Mouse (Mus musculus) ES-E14 (cell line): ENCODE data around the gene Them7. TPM values are rescaled to one million over a fixed set of nuclear protein-coding genes. Genes with fewer than 3 reads are reported as not detected.

Experiments
- DNase-seq: peaks from one replicate; pipeline ENCODE4 v3.0.0-alpha.2; 2013; ENCODE audit warnings: low read depth, low spot score
- H3K27ac ChIP-seq: 2 replicates; pipeline ENCODE4 v1.5.1; 2012; ENCODE audit warnings: low read depth, mild to moderate bottlenecking, low read length, moderate library complexity, mixed read lengths; ENCODE audit not compliant: poor library complexity, insufficient read depth, severe bottlenecking
- H3K36me3 ChIP-seq: 2 replicates; pipeline ENCODE4 v1.6.1; 2012; ENCODE audit warnings: mild to moderate bottlenecking, low read length, moderate library complexity, mixed read lengths; ENCODE audit not compliant: control insufficient read depth, poor library complexity, insufficient read depth, severe bottlenecking
- H3K4me1 ChIP-seq, 2 experiments: fragments of 150-350 bp in 1 of 2; sonication (generic) in 1 of 2; 2 replicates each; pipeline ENCODE4 v1.6.1; 2012; ENCODE audit warnings: low read length in 2 of 2, mild to moderate bottlenecking in 1 of 2, mixed read lengths in 1 of 2; ENCODE audit not compliant: control insufficient read depth in 2 of 2, insufficient read depth in 2 of 2, poor library complexity in 1 of 2
- H3K4me3 ChIP-seq, 2 experiments: fragments of 150-350 bp in 1 of 2; sonication (generic) in 1 of 2; 2 replicates each; pipeline ENCODE4 v1.5.1; 2012; ENCODE audit warnings: low read length in 2 of 2, low read depth in 1 of 2, mild to moderate bottlenecking in 1 of 2, mixed read lengths in 1 of 2; ENCODE audit not compliant: insufficient read depth in 1 of 2, poor library complexity in 1 of 2, severe bottlenecking in 1 of 2
- H3K9ac ChIP-seq: 2 replicates; pipeline ENCODE4 v1.6.1; 2012; ENCODE audit warnings: low read depth, mild to moderate bottlenecking, low read length, mixed read lengths; ENCODE audit not compliant: poor library complexity, insufficient read depth, severe bottlenecking
- H3K9me3 ChIP-seq: fragments of 150-350 bp; sonication (generic); 2 replicates; pipeline ENCODE4 v1.6.1; 2012; ENCODE audit warnings: low read depth, mild to moderate bottlenecking, low read length; ENCODE audit not compliant: control insufficient read depth, insufficient read depth
- CHD2 ChIP-seq: IDR thresholded peaks from 2 replicates; pipeline ENCODE4 v1.6.1; 2014; ENCODE audit warnings: mild to moderate bottlenecking, low read depth, low read length, inconsistent platforms
- HCFC1 ChIP-seq: IDR thresholded peaks from 2 replicates; pipeline ENCODE4 v1.6.1; 2012; ENCODE audit warnings: low read length, inconsistent platforms, borderline replicate concordance; ENCODE audit not compliant: insufficient read depth
- MAFK ChIP-seq: IDR thresholded peaks from 2 replicates; pipeline ENCODE4 v1.6.1; 2014; ENCODE audit warnings: mild to moderate bottlenecking, low read depth, low read length, inconsistent platforms; ENCODE audit not compliant: insufficient read depth
- ZC3H11A ChIP-seq: IDR thresholded peaks from 2 replicates; pipeline ENCODE4 v1.6.1; 2012; ENCODE audit warnings: low read depth, mild to moderate bottlenecking, inconsistent platforms, low read length, borderline replicate concordance
- ZNF384 ChIP-seq: IDR thresholded peaks from 2 replicates; pipeline ENCODE4 v1.6.1; 2012; ENCODE audit warnings: low read depth, low read length, inconsistent platforms
- in situ Hi-C, 2 experiments: fragments of 600-800 bp; cut with MboI; formaldehyde crosslinking; loops; one replicate each; pipeline ENCODE4 v1.15.1; 2025; ENCODE audit warnings: low sequenced_read_pairs in 2 of 2, inconsistent platforms in 1 of 2; ENCODE audit not compliant: unreplicated experiment in 2 of 2
- total RNA-seq: library from RNA; depleted of rRNA; stranded (reverse); fragments of 300-350 nt; gene quantifications from 2 replicates; pipeline ENCODE4 v1.2.3, GENCODE M21; 2012

Gene Them7
- total RNA-seq, 1 experiment, result not detected

DNA sequence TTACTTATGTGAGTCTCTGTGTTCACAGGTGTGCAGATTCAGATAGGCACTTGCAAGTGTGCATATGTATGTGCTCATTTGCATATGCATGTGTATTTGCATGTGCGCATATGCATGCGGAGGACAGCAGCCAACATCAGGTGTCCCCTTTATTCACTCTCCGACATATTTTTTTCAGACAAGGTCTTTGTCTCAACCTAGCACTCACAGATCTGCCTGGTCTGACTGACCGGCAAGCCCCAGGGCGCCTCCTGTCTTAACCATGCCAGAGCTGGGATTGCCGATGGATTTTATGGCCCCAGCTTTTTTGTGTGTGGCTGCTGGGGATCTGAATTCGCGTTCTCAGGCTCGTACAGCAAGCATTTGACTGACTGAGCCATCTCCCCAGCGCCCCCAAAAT, 146.1 kb downstream of the Them7 start:
- Histone ChIP-seq H3K4me1 (peaks cover 0 to 14% of the 10 kb centered on the region in 2 experiments; a peak in 1 of 4 replicates), H3K27ac (no peak overlapping the region), H3K9me3 (no peaks in the 10 kb centered on the region), H3K9ac (no peak overlapping the region; the same call in 1 of the 2 replicates), H3K4me3 (peak overlapping the region; percentile 22 to 25; a peak in 3 of 4 replicates), H3K36me3 (no peaks in the 10 kb centered on the region)
- no peak for DNase-seq
- in situ Hi-C loops, result no loop called here
- TF ChIP-seq ZC3H11A (no peak), ZNF384 (no peak), CHD2 (no peak), MAFK (no peak), HCFC1 (no peak)

DNA sequence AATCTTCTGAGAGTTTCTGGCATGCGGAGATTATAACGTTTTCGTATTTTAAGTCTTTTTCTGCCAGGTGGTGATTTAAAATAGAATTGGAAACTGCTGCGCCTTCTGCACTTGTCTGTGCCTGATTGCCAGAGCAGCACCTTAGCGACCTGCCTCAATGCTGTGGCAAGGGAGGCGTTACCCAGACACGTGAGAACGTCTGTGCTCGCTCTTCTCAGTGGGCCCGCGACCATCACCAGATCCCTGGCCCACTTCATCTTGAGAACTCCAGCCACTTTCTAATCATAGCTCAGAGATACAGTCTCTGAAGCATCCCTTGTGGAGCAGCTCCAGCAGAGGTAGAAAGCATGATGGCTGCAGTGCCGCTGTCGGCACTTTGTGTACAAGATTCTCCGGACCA, 146.6 kb downstream of the Them7 start:
- no peak for TF ChIP-seq HCFC1
- TF ChIP-seq MAFK, result no peak
- TF ChIP-seq ZNF384, result no peak
- TF ChIP-seq CHD2, result no peak
- TF ChIP-seq ZC3H11A, result no peak
- H3K9ac ChIP-seq, result no peak overlapping the region; the same call in 1 of the 2 replicates
- DNase-seq, result no peak
- H3K27ac ChIP-seq, result no peak overlapping the region
- H3K4me1 ChIP-seq, result peaks cover 0 to 17% of the 10 kb centered on the region in 2 experiments; a peak in 1 of 4 replicates
- H3K36me3 ChIP-seq, result no peaks in the 10 kb centered on the region
- in situ Hi-C loops, result no loop called here
- peak overlapping the region in 1 of 2 experiments; percentile 22; a peak in 2 of 4 replicates for H3K4me3 ChIP-seq
- no peaks in the 10 kb centered on the region for H3K9me3 ChIP-seq

DNA sequence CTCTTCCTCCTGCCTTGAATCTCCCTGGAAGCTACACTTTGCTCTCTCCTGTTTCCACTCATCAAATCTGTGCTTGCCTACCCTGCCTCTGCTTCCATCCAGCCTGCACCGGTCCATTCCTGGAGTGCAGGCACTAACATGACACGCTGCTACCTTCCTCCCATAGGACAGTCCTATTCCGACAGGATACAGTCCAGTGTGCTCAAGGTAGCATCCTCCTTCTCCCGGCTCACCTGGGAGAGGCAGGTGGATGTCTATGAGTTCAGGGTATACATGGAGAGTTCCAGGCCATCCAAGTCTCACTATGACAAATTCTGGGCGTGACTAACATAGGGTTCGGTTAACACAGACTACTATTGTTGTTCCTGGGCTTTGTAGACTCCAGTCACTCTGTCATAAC, 148.0 kb downstream of the Them7 start:
- Histone ChIP-seq H3K4me3 (no peak overlapping the region), H3K36me3 (no peaks in the 10 kb centered on the region), H3K9me3 (no peaks in the 10 kb centered on the region), H3K4me1 (peaks cover 0 to 26% of the 10 kb centered on the region in 2 experiments; a peak in 2 of 4 replicates), H3K27ac (no peak overlapping the region), H3K9ac (no peak overlapping the region)
- in situ Hi-C loops, result no loop called here
- TF ChIP-seq HCFC1, result no peak
- no peak for TF ChIP-seq ZC3H11A
- no peak for TF ChIP-seq ZNF384
- no peak for TF ChIP-seq MAFK
- no peak for TF ChIP-seq CHD2
- no peak for DNase-seq

DNA sequence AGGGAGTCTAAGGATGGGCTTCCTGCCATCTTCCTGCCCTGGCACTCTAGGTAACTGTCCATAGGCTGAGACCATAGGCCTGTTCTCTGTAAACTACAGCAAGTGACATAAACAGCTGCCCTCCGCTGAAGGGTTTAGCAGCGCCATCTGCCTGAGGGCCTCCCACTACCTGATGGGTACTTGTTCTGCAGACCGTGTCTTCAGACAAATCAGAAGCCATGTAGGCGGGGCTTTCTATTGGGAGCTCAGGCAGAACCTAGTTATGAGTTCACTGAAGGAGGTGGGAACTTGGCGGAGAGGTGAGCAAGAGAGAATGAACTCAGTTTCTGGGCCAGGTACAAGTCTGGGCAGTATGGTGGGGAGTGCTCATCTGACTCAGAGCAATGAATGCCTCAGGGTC, 148.6 kb downstream of the Them7 start:
- no peak overlapping the region for H3K4me3 ChIP-seq
- no peak for TF ChIP-seq CHD2
- TF ChIP-seq ZC3H11A, result no peak
- no peak for TF ChIP-seq MAFK
- no peak for TF ChIP-seq ZNF384
- TF ChIP-seq HCFC1, result no peak
- H3K9me3 ChIP-seq, result no peaks in the 10 kb centered on the region
- peaks cover 0 to 27% of the 10 kb centered on the region in 2 experiments; a peak in 2 of 4 replicates for H3K4me1 ChIP-seq
- no peak for DNase-seq
- no peaks in the 10 kb centered on the region for H3K36me3 ChIP-seq
- H3K27ac ChIP-seq, result no peak overlapping the region
- H3K9ac ChIP-seq, result no peak overlapping the region
- in situ Hi-C loops, result no loop called here
